31 mouse cellular contexts compared by ENCODE assay signal in the genomic region with DNA sequence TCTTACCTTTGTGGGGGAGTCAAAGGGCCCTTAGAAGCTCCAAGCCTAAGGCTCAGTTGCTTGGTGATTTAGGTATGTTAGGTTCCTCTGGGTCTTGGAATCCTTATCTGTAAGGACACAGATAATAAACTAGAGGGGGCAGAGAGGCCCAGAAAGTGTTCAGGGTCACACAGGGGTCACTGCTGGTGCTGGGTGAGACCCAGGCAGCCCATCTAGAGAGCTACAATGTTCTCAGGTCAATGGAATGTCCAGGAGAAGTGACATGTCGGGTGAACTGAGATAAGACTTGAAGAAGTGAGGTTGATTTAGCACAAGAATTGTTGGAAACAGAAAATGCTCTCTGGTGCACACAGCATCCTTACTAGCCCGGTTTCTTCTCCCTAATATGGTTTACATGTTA. TPM values are rescaled to one million over a fixed set of nuclear protein-coding genes. Genes with fewer than 3 reads are reported as not detected.
DNase-seq lines count a peak whose midpoint lies in the region; ATAC-seq lines count a peak whose summit lies in the region.
"Had no signal": no experiment of that assay in that cellular context is flagged by ENCODE, and none has a peak within 500 bp of the region (broad histone marks: within the 10 kb centered on the region; RNA-seq: fewer than 3 reads in every experiment).

No protein-coding gene starts in this region.

- peak; percentile 46; the same call in 1 of the 2 replicates for ATAC-seq in heart, embryonic 12.5 days (ENCODE audit: insufficient number of reproducible peaks, low FRiP score)
- 0 out of 2 replicates have a peak, but pooled peaks have one; percentile 53 for ATAC-seq in heart, embryonic 15.5 days (replicated peaks; ENCODE audit: insufficient number of reproducible peaks, insufficient read depth, low FRiP score, low read depth)
- ATAC-seq in intestine, embryonic 16.5 days: 0 out of 2 replicates have a peak, but pooled peaks have one; percentile 27
- no peak for ATAC-seq in intestine, embryonic 15.5 days
- ATAC-seq: activated CD4-positive, CD25-positive, alpha-beta regulatory T cell, adult 4 months; CD4-positive, CD25-positive, alpha-beta regulatory T cell, adult 4 months; forebrain, embryonic 15.5 days; hindbrain, postnatal 0 days; inflammation-experienced regulatory T-cells, adult 6 months had no signal

- intact Hi-C loops in heart, postnatal 14 days (cut with DNase I): no loop called here

- DNase-seq in heart, adult 11 months: no peak
- no peak for DNase-seq in heart, postnatal 14 days
- no peak for DNase-seq in Muller cell, postnatal 12 days (ENCODE audit: inconsistent ontology term)
- DNase-seq: adrenal gland, adult 8-10 months; adrenal gland, postnatal 25 days; cerebellum, adult 11-12 months; cerebellum, adult 8-10 months; cerebellum, postnatal 10 days; cerebellum, postnatal 36 days; embryo, embryonic 11 days; gastrocnemius, postnatal 25 days; heart, postnatal 10 days; kidney, adult 11 months; kidney, adult 8-10 months had no signal

- peak overlapping the region; percentile 77 for H3K27ac ChIP-seq in heart, embryonic 12.5 days (ENCODE audit: poor library complexity, severe bottlenecking)
- H3K27ac ChIP-seq in heart, embryonic 15.5 days: peak overlapping the region; percentile 69
- no peak overlapping the region for H3K27ac ChIP-seq in intestine, embryonic 16.5 days (ENCODE audit: low read length)
- H3K27ac ChIP-seq in intestine, embryonic 15.5 days: no peak overlapping the region
- H3K27ac ChIP-seq: embryonic facial prominence, embryonic 10.5 days; embryonic facial prominence, embryonic 13.5 days; forebrain, embryonic 12.5 days; forebrain, embryonic 15.5 days; hindbrain, embryonic 14.5 days; hindbrain, postnatal 0 days; kidney, embryonic 15.5 days had no signal

- no peaks in the 10 kb centered on the region for H3K27me3 ChIP-seq in heart, embryonic 12.5 days (replicated peaks)
- no peaks in the 10 kb centered on the region for H3K27me3 ChIP-seq in heart, embryonic 15.5 days
- H3K27me3 ChIP-seq in intestine, embryonic 16.5 days (replicated peaks; ENCODE audit: control insufficient read depth, insufficient read depth, low read length): no peaks in the 10 kb centered on the region
- no peaks in the 10 kb centered on the region for H3K27me3 ChIP-seq in intestine, embryonic 15.5 days (replicated peaks)
- H3K27me3 ChIP-seq: forebrain, embryonic 12.5 days; forebrain, embryonic 15.5 days; kidney, embryonic 15.5 days had no signal

- no peaks in the 10 kb centered on the region for H3K9me3 ChIP-seq in heart, embryonic 12.5 days (replicated peaks)
- H3K9me3 ChIP-seq in heart, embryonic 15.5 days (replicated peaks): no peaks in the 10 kb centered on the region
- no peaks in the 10 kb centered on the region for H3K9me3 ChIP-seq in intestine, embryonic 16.5 days (ENCODE audit: control insufficient read depth, low read length)
- H3K9me3 ChIP-seq in intestine, embryonic 15.5 days: no peaks in the 10 kb centered on the region
- H3K9me3 ChIP-seq: embryonic facial prominence, embryonic 10.5 days; embryonic facial prominence, embryonic 13.5 days; forebrain, embryonic 12.5 days; forebrain, embryonic 15.5 days; kidney, embryonic 15.5 days had no signal

- H3K4me3 ChIP-seq in heart, embryonic 12.5 days: no peak overlapping the region
- no peak overlapping the region for H3K4me3 ChIP-seq in heart, embryonic 15.5 days
- no peak overlapping the region for H3K4me3 ChIP-seq in intestine, embryonic 16.5 days (ENCODE audit: low read length)
- no peak overlapping the region for H3K4me3 ChIP-seq in intestine, embryonic 15.5 days (replicated peaks)
- H3K4me3 ChIP-seq: embryonic facial prominence, embryonic 10.5 days; embryonic facial prominence, embryonic 13.5 days; erythroblast, embryonic 14.5 days; forebrain, embryonic 12.5 days; forebrain, embryonic 15.5 days; kidney, embryonic 15.5 days had no signal

- H3K4me2 ChIP-seq in heart, embryonic 12.5 days: peak overlapping the region; percentile 3; the same call in 1 of the 2 replicates
- no peak overlapping the region for H3K4me2 ChIP-seq in heart, embryonic 15.5 days
- no peak overlapping the region for H3K4me2 ChIP-seq in intestine, embryonic 16.5 days (ENCODE audit: low read depth, low read length)
- H3K4me2 ChIP-seq in intestine, embryonic 15.5 days (replicated peaks): no peak overlapping the region
- H3K4me2 ChIP-seq: embryonic facial prominence, embryonic 13.5 days; forebrain, embryonic 12.5 days; forebrain, embryonic 15.5 days; hindbrain, embryonic 14.5 days; kidney, embryonic 15.5 days had no signal

- WGBS in heart, embryonic 12.5 days: 6% methylated on average over 2 of the region's 2 CpGs
- WGBS in heart, embryonic 15.5 days: 8% methylated on average over 2 of the region's 2 CpGs
- 23% methylated on average over 2 of the region's 2 CpGs for WGBS in intestine, embryonic 16.5 days
- WGBS in intestine, embryonic 15.5 days: 14% methylated on average over 2 of the region's 2 CpGs

- H3K36me3 ChIP-seq in heart, embryonic 12.5 days: no peaks in the 10 kb centered on the region
- no peaks in the 10 kb centered on the region for H3K36me3 ChIP-seq in heart, embryonic 15.5 days
- no peaks in the 10 kb centered on the region for H3K36me3 ChIP-seq in intestine, embryonic 16.5 days (ENCODE audit: control insufficient read depth, insufficient read depth, low read length)
- no peaks in the 10 kb centered on the region for H3K36me3 ChIP-seq in intestine, embryonic 15.5 days
- H3K36me3 ChIP-seq: embryonic facial prominence, embryonic 10.5 days; embryonic facial prominence, embryonic 13.5 days; forebrain, embryonic 12.5 days; forebrain, embryonic 15.5 days; kidney, embryonic 15.5 days had no signal

- H3K4me1 ChIP-seq in heart, embryonic 12.5 days (replicated peaks): peaks cover 40% of the 10 kb centered on the region
- peaks cover 24% of the 10 kb centered on the region for H3K4me1 ChIP-seq in heart, embryonic 15.5 days (replicated peaks)
- H3K4me1 ChIP-seq in intestine, embryonic 16.5 days (ENCODE audit: control insufficient read depth, insufficient read depth, low read length): no peaks in the 10 kb centered on the region
- H3K4me1 ChIP-seq in intestine, embryonic 15.5 days (replicated peaks): no peaks in the 10 kb centered on the region
- H3K4me1 ChIP-seq: embryonic facial prominence, embryonic 10.5 days; embryonic facial prominence, embryonic 13.5 days; forebrain, embryonic 12.5 days; forebrain, embryonic 15.5 days had no signal

- H3K9ac ChIP-seq in heart, embryonic 12.5 days: no peak overlapping the region
- no peak overlapping the region for H3K9ac ChIP-seq in heart, embryonic 15.5 days
- H3K9ac ChIP-seq in intestine, embryonic 16.5 days (ENCODE audit: low read depth, low read length): no peak overlapping the region
- H3K9ac ChIP-seq in intestine, embryonic 15.5 days: no peak overlapping the region
- H3K9ac ChIP-seq: embryonic facial prominence, embryonic 13.5 days; forebrain, embryonic 12.5 days; forebrain, embryonic 15.5 days; hindbrain, embryonic 14.5 days; kidney, embryonic 15.5 days had no signal

RNA-seq across cellular contexts. Expression of gene Lpar3, which starts 16.4 kb away (rescaled TPM):
- 65.0 and 65.8 TPM in 2 replicates for polyA plus RNA-seq in heart, embryonic 12.5 days (2016; fragmentation: Nextera tagmentation; extraction: Ambion mirVana)
- 35.1 and 40.7 TPM in 2 replicates for polyA plus RNA-seq in heart, embryonic 15.5 days (2015; fragmentation: Nextera tagmentation; extraction: Ambion mirVana)
- total RNA-seq in heart, postnatal 14 days (2021): 1 to 10 TPM; 1.0 to 1.1 TPM
- polyA plus RNA-seq in intestine, embryonic 16.5 days (2015; fragmentation: Nextera tagmentation; extraction: Ambion mirVana): 2.8 and 3.1 TPM in 2 replicates
- 1.8 and 1.9 TPM in 2 replicates for polyA plus RNA-seq in intestine, embryonic 15.5 days (2015; fragmentation: Nextera tagmentation; extraction: Ambion mirVana)
- total RNA-seq: MEL had no signal
- polyA plus RNA-seq: activated CD4-positive, CD25-positive, alpha-beta regulatory T cell, adult 4 months; CD4-positive, CD25-positive, alpha-beta regulatory T cell, adult 4 months had no signal

RNA-seq across cellular contexts. Expression of gene Mcoln2, which starts 54.7 kb away (rescaled TPM):
- polyA plus RNA-seq in heart, embryonic 12.5 days (2016; fragmentation: Nextera tagmentation; extraction: Ambion mirVana): 0.19 and 0.57 TPM in 2 replicates
- 0.35 and 1.7 TPM in 2 replicates for polyA plus RNA-seq in heart, embryonic 15.5 days (2015; fragmentation: Nextera tagmentation; extraction: Ambion mirVana)
- under 1 TPM; 0.12 to 0.29 TPM for total RNA-seq in heart, postnatal 14 days (2021)
- polyA plus RNA-seq in intestine, embryonic 16.5 days (2015; fragmentation: Nextera tagmentation; extraction: Ambion mirVana): 8.1 and 8.8 TPM in 2 replicates
- polyA plus RNA-seq in intestine, embryonic 15.5 days (2015; fragmentation: Nextera tagmentation; extraction: Ambion mirVana): 7.9 and 8.3 TPM in 2 replicates
- total RNA-seq: adrenal gland, postnatal 25 days; hindbrain, postnatal 0 days had no signal
- polyA plus RNA-seq: cortical plate, adult 2 months; erythroblast, embryonic 14.5 days; forebrain, embryonic 15.5 days had no signal

Comparison
In these comparisons a context has a peak if more than half of its experiments do, and no peak if none do; other contexts are left out.
1. H3K27ac ChIP-seq: peak in heart, embryonic 12.5 days (single experiment) and heart, embryonic 15.5 days (single experiment); none in intestine, embryonic 16.5 days (single experiment) and intestine, embryonic 15.5 days (single experiment).